Mouse (Mus musculus): ENCODE measurements around the gene Mcl1.
"Not testable (repeated sequence)": the region's sequence is repeated elsewhere in the genome, so short reads cannot be mapped to it uniquely, and the experiment has no call there.

The Mcl1 gene

DNA sequence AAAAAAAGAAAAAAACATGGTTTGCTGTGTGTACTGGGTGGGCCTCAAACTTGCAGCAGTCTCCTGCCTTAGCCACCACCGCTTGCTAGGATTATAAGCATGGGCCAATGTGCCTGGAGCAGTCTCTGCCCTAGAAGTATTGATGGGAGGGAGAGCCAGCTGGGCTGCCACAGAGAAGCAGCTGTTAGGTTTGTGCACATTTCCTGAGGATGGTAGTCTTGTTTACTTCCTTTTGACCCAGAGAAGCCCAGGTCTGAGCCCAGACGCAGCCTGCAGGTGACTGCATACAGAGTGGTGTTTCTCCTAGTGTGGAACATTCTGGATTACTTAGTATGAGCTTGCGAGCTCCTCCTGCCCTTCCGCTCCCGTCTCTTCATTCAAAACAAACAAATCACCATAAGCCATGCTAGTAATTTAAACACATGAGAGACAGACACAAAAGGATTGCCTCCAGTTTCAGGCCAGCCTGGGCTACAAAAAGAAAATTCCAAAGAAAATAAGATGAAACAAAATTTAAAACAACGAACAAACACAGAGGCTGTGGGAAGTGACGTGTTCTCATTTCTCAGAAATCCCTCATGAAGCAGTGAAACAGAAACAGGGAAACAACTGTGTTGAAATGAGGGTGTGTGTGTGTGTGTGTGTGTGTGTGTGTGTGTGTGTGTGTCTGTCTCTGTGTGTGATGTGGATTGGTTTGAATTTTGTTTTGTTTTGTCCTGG, 10.2 kb downstream of the Mcl1 start:
- DNase-seq = peak; percentile 57 to 59

- DNase-seq = no peak
Observed at GRCm38 (mm10) chr3:95669309-95669665, 10.7 kb downstream of the Mcl1 start.

DNA sequence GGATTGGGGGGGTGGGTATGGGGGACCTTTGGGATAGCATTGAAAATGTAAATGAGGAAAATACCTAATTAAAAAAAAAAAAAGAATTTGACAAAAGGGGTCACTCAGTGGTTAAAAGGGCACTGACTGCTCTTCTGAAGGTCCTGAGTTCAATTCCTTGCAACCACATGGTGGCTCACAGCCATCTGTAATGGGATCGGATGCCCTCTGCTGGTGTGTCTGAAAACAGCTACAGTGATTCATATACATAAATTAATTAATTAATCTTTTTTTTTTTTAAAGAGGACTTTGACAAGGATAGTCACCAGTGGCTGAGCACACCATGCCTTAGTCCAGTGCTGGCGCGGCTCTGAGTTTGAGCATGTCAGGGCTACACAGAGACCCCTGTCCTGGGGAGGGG, 11.8 kb downstream of the Mcl1 start:
- DNase-seq = not testable (repeated sequence)

GRCm38 (mm10) chr3:95671201-95671600, 12.6 kb downstream of the Mcl1 start:
- DNase-seq = no peak

- peak; percentile 77 to 80 for DNase-seq
Observed at GRCm38 (mm10) chr3:95672461-95672860, 13.9 kb downstream of the Mcl1 start.

GRCm38 (mm10) chr3:95672861-95673706, 14.5 kb downstream of the Mcl1 start:
- peak; percentile 78 to 80 for DNase-seq

GRCm38 (mm10) chr3:95673707-95674211, 15.2 kb downstream of the Mcl1 start:
- peak; percentile 53 to 58 for DNase-seq

DNA sequence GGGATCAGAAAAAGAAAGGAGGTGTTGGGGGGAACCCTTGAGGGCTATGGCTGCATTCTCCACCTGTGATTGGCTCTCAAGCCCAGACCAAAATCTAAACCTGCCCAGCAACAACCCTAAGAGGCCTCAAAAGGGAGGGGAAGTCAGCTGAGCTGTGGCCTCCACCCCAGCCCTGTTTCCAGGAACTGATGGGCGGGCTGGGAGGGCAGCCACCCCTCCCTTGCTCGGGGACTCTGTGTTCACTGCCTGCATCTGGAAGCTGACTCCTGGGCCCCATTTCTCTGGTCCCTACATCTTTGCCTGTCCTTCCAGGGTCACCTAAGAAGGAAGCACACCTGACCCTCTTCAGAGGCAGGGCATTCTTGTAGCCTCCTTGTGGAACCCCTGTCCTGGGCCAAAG, 15.6 kb downstream of the Mcl1 start:
- peak; percentile 78 to 81 for DNase-seq

DNA sequence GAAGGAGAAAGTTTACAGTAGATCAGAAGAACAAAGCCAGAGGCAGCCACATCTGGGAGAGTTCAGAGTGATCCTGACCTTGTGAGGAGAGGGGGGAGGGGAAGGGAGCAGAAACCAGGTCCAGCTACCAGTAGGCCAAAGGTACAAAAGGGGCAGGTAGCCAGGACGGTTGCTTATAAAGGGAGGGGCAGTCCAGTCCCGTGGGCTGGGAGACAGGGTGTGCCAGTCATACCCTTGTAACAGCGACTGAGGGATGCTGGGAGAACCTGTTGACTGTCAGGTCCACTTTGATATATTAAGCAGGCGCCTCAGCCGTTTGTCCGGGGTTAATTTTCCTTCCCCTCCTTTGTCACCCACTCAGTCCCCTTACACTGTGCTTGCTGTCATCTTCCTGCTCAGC, 16.2 kb downstream of the Mcl1 start:
- no peak for DNase-seq

DNA sequence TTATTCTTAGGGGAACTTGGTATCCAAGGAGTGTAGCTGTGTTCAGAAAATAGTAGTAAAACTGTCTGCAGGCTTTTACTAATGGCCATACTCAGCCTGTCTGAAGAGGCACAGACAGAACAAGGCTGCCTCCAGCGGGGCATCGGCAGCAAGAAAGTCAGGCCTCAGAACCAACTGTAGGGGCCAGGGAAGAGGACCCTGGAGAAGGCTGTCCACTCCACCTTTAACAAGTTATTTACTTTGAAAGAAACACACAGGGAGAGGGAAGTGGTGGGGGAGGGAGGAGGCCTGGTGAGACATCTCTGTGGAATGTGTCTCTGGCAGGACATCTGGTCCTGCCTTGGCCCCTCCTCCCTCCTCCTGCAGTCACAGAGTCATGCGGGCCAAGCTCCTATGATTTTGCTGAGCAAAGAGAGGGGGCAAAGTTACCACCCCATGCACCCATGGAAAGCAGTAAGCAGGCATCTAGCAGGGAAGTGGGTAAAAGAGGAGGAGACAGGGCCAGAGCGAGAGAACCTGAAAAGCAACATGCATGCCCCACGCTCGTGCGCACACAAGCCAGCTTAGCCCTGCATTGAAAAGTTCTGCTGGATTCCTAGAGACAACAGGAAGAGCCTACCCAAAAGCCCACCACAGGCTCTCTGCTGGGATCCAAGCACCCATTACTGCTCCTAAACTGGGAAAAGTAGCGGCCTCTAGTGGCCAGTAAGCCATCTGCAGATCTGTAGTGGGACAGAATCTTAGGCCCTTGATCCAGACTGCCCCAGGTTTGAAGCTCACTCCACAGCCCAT, 16.9 kb downstream of the Mcl1 start:
- DNase-seq = peak; percentile 68 to 69

- DNase-seq = peak; percentile 79
Observed at GRCm38 (mm10) chr3:95676745-95677419, 18.3 kb downstream of the Mcl1 start.

- no peak for DNase-seq
Observed at GRCm38 (mm10) chr3:95677420-95678090, 19.0 kb downstream of the Mcl1 start.

DNA sequence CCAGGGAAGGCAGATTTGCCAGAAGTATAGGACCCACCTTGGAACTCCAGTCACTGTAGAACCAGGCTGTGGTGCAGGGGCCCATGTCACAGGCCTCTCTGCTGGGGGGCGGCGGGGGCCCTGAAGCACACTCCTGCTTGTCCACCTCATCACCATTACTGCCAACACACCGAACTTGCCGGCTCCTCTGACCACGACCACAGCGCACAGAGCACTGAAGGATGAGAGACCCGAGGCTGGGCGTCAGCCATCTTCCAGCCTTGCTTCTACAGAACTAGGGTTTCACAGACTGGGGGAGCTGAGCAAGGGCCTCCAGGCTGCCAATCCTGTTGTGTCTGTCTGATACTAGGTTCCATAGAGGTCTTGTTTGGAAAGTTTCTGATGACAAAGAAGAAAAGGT, 21.0 kb downstream of the Mcl1 start:
- no peak for DNase-seq

DNA sequence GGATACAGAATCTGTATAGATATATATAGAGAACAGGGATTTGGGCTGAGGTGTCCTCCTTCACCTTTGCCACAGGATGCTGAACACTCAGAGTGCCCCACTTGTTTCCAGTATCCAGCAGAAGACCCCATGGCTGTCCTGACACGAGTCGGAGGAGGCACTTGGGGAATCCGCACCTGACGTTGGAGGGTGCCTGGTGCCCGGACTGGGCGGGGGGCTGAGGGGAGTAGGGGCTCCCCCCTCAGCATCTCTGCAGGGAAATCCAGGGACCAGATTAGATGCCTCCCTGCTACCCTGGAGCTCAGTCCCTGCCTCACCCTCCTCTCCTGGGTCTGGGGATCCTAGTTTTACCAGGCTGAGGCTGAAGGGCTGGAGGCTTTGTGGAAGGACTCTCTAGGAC, 22.1 kb downstream of the Mcl1 start:
- DNase-seq = no peak

DNA sequence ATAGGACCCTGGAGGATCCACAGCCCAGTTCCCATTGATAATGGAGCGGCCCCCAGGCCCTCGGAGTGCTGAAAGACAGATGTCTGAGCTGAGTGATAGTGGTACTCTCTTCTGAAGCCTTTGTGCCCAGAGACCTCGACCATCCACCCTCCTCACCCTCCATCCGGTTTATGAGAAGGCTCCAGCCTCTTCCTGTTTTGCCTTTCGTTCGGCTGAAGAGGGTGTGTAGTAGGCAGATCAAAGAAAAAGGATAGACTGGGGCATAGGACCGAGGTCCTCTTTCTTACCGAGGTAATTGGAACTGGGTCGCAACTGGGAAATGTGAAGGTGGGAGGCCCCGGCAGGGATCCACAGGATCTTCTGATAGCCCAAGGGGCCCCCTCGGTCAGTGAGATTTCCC, 22.8 kb downstream of the Mcl1 start:
- DNase-seq = no peak

DNA sequence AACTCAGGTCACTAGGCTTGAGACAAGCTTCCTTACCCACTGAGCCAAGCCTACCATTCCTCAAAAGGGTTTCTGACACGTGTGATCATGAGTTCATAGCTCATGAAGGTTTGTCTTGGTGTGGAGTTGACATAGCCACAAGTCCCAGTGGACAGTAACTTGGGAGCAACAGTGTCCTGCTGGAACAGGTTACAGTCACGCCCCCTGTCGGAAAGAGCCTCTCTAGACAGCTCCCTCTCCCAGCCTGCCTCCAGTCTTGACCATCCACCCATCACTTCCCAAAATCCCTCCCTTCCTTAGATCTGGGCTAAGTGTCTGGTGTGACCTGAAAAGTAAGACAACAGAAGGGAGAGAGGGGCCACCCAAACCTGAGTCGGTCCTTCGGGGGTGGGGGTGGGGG, 24.3 kb downstream of the Mcl1 start:
- no peak for DNase-seq

DNA sequence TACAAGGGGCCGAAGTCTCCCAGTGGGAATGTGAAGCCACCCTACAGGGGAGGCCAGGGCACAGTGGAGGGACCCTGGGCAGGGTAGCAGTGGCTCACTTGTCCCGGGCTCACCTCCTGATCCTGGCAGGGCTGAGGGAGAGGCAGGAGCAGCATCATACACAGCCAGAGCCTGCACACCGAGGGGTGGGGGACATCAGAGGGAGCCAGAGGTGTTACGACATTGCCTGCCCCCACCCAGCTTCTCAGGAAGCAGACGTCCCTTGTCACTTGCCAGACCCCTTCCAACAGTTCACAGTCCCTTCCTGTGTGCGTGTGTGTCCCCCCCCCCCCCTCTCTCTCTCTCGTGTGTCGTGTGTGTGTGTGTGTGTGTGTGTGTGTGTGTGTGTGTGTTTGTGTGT, 26.3 kb downstream of the Mcl1 start:
- DNase-seq = no peak

DNA sequence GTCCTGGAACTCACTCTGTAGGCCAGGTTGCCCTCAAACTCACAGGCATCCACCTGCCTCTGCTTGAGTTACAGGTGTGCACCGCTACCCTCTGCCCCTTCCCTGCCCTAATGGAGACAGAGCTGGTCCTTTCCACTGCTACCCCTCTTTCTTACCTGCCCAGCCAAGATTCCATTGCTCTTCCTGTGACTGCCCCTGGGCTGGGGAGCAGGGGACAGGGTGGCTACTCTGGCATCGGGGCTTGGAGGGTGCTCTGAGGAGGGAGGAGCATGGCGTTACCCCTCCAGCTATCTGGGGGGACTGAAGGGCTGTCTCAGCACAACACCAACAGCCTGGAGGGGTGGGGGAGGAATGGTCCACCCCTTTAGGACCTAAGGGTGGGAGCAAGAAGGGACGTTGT, 26.7 kb downstream of the Mcl1 start:
- no peak for DNase-seq

DNA sequence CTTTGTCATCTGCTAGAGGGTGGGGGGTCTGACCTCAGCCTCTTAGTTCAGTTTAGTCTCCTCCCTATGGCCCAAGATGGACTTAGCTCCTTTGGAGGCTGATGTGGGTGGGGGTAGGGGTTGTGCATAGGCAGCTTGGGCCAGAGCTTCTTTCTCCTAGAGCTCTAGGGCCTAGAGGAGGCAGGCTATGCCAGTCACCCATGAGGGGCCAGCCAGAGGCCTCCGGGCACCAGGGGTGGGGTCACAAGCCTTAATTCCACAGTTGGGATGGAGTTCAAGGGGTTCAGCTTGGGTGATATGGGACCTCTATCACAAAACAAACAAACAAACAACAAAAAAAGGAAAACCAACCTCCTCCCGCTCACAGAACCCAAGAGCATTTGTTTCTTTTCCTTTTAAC, 27.1 kb downstream of the Mcl1 start:
- DNase-seq = no peak

DNA sequence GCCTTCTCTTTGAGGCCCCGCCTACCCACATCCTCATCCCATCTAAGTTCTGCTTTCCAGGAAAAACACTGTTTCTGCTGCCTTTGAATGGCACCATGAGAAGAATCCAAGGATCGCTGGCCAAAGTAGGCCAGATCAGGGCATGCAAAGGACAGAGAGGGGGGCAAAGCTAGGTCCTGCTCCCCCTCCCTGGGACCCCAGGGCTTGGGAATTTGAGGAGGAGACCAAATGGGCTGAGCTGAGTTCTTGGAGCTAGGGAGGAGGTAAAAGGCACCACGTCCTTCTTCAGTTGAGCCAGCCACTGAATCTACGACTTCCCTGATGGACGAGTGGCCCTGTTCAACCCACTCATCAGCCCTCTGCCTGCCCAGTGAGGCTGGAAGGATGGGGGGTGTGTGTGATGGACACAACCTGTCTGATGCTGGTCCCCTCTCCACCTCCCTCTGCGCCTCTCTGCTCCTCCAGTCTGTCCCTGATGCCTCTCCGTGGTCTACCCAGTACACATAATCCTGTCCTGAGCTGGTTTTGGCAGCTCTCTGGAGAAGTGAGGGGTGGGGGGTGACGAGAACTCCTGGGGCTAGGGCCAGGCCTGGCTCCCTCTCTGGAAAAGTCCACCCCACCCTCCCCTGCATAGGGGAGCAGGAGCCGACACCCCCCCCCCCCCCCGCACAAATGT, 28.0 kb downstream of the Mcl1 start:
- DNase-seq = no peak

GRCm38 (mm10) chr3:95687168-95687523, 28.6 kb downstream of the Mcl1 start:
- no peak for DNase-seq

Data from B cell, adult 2 months (primary cell).